In the genomic region with DNA sequence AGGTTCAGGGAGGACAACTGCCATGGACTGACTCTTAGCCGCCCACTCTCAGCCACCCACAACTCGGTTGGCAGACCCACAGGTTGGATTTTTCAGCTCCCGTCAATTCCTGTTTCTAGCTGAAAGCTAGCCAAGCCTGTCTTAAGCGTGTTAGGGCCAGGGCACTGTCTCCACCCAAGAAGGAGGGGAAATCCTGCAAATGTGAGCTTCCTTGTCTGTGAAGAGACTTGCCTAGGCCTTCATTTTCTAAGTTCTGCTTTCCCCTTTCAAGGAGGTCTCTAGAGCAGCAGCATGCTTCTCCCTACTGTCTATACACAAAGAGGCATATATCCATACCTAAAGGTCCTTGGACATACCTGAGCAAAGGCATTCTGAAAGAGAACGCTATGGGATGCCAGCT, we compare ENCODE assay signal across 10 mouse cellular contexts. TPM values are rescaled to one million over a fixed set of nuclear protein-coding genes. Genes with fewer than 3 reads are reported as not detected.
A peak's percentile ranks its signal among the peaks of the same experiment; 100 is the strongest.
DNase-seq lines count a peak whose midpoint lies in the region; ATAC-seq lines count a peak whose summit lies in the region.
"Had no signal": no experiment of that assay in that cellular context is flagged by ENCODE, and none has a peak within 500 bp of the region (broad histone marks: within the 10 kb centered on the region; RNA-seq: fewer than 3 reads in every experiment).

No protein-coding gene starts in this region.

- no peaks in the 10 kb centered on the region for H3K9me3 ChIP-seq in forebrain, embryonic 12.5 days
- no peaks in the 10 kb centered on the region for H3K9me3 ChIP-seq in forebrain, embryonic 10.5 days
- H3K9me3 ChIP-seq in neural tube, embryonic 11.5 days (ENCODE audit: control insufficient read depth, low read length), result no peaks in the 10 kb centered on the region
- H3K9me3 ChIP-seq: heart, embryonic 10.5 days had no signal

- peaks cover 7% of the 10 kb centered on the region; the same call in 1 of the 2 replicates for H3K36me3 ChIP-seq in forebrain, embryonic 12.5 days (replicated peaks)
- H3K36me3 ChIP-seq in forebrain, embryonic 10.5 days (replicated peaks), result peaks cover 19% of the 10 kb centered on the region
- H3K36me3 ChIP-seq in neural tube, embryonic 11.5 days (ENCODE audit: control insufficient read depth, insufficient read depth, low read length), result no peaks in the 10 kb centered on the region
- H3K36me3 ChIP-seq: heart, embryonic 10.5 days had no signal

- no peak for DNase-seq in forebrain, embryonic 10.5 days (ENCODE audit: extremely low spot score, low spot score)
- DNase-seq in neural tube, embryonic 11.5 days (ENCODE audit: low spot score), result no peak
- DNase-seq in neural tube, embryonic 10.5 days (ENCODE audit: extremely low spot score, low spot score), result no peak
- DNase-seq in embryo, embryonic 11 days, result no peak
- DNase-seq in c-Kit-positive CD71-positive TER-119-positive erythroid progenitor cells, embryonic 14.5 days (ENCODE audit: low spot score), result no peak
- no peak for DNase-seq in retina, postnatal 1 day
- DNase-seq: lung, postnatal 14 days had no signal

- H3K4me3 ChIP-seq in forebrain, embryonic 12.5 days (replicated peaks), result peak overlapping the region; percentile 51; the same call in 1 of the 2 replicates
- no peak overlapping the region for H3K4me3 ChIP-seq in forebrain, embryonic 10.5 days
- no peak overlapping the region for H3K4me3 ChIP-seq in neural tube, embryonic 11.5 days (ENCODE audit: low read depth, low read length)

- peak overlapping the region; percentile 29; the same call in 1 of the 2 replicates for H3K9ac ChIP-seq in forebrain, embryonic 12.5 days
- H3K9ac ChIP-seq in neural tube, embryonic 11.5 days (ENCODE audit: low read length), result no peak overlapping the region

- H3K4me2 ChIP-seq in forebrain, embryonic 12.5 days, result peak overlapping the region; percentile 47
- peak overlapping the region; percentile 40 for H3K4me2 ChIP-seq in neural tube, embryonic 11.5 days (ENCODE audit: low read depth)

- H3K27ac ChIP-seq in forebrain, embryonic 12.5 days, result no peak overlapping the region
- no peak overlapping the region for H3K27ac ChIP-seq in forebrain, embryonic 10.5 days
- H3K27ac ChIP-seq in neural tube, embryonic 11.5 days (ENCODE audit: low read depth, low read length), result no peak overlapping the region
- H3K27ac ChIP-seq: heart, embryonic 10.5 days had no signal

- WGBS in forebrain, embryonic 12.5 days, result 90% methylated on average over 5 of the region's 5 CpGs
- 93% methylated on average over 5 of the region's 5 CpGs for WGBS in forebrain, embryonic 10.5 days
- WGBS in neural tube, embryonic 11.5 days, result 93% methylated on average over 5 of the region's 5 CpGs

- H3K4me1 ChIP-seq in forebrain, embryonic 12.5 days, result no peaks in the 10 kb centered on the region
- peaks cover 8% of the 10 kb centered on the region for H3K4me1 ChIP-seq in forebrain, embryonic 10.5 days
- H3K4me1 ChIP-seq in neural tube, embryonic 11.5 days (ENCODE audit: control insufficient read depth, insufficient read depth, low read length), result no peaks in the 10 kb centered on the region
- H3K4me1 ChIP-seq: heart, embryonic 10.5 days had no signal

- no peak for ATAC-seq in forebrain, embryonic 12.5 days (ENCODE audit: low FRiP score)
- no peak for ATAC-seq in neural tube, embryonic 11.5 days (ENCODE audit: insufficient read depth, low FRiP score, low TSS enrichment)
- ATAC-seq in megakaryocyte progenitor cell, adult 5-6 weeks (replicated peaks; ENCODE audit: poor library complexity), result peak; percentile 27; the same call in 1 of the 2 replicates

- H3K27me3 ChIP-seq in forebrain, embryonic 12.5 days, result no peaks in the 10 kb centered on the region
- H3K27me3 ChIP-seq in forebrain, embryonic 10.5 days (ENCODE audit: poor library complexity, severe bottlenecking), result no peaks in the 10 kb centered on the region
- no peaks in the 10 kb centered on the region for H3K27me3 ChIP-seq in neural tube, embryonic 11.5 days (ENCODE audit: control insufficient read depth, insufficient read depth, low read length)

RNA-seq across cellular contexts. Expression of gene Ids, which starts 1.4 kb away (rescaled TPM):
- 5.4 and 5.5 TPM in 2 replicates for polyA plus RNA-seq in forebrain, embryonic 12.5 days (2016; fragmentation: Nextera tagmentation; extraction: Ambion mirVana)
- 1.6 and 1.9 TPM in 2 replicates for polyA plus RNA-seq in forebrain, embryonic 10.5 days (2016; fragmentation: Nextera tagmentation; extraction: Ambion mirVana)
- polyA plus RNA-seq in neural tube, embryonic 11.5 days (2014; fragmentation: Nextera tagmentation; extraction: Ambion mirVana), result 4.5 and 4.7 TPM in 2 replicates
- total RNA-seq in megakaryocyte progenitor cell, adult 5-6 weeks (2015), result 16.8 and 17.6 TPM in 2 replicates
- total RNA-seq in megakaryocyte progenitor cell, adult 5-6 weeks (2017), result 3.0 and 4.3 TPM in 2 replicates

RNA-seq across cellular contexts. Expression of gene 1110012L19Rik, which starts 22.2 kb away (rescaled TPM):
- polyA plus RNA-seq in forebrain, embryonic 12.5 days (2016; fragmentation: Nextera tagmentation; extraction: Ambion mirVana), result 27.0 and 30.7 TPM in 2 replicates
- 25.8 and 27.2 TPM in 2 replicates for polyA plus RNA-seq in forebrain, embryonic 10.5 days (2016; fragmentation: Nextera tagmentation; extraction: Ambion mirVana)
- 26.1 and 30.0 TPM in 2 replicates for polyA plus RNA-seq in neural tube, embryonic 11.5 days (2014; fragmentation: Nextera tagmentation; extraction: Ambion mirVana)
- total RNA-seq in megakaryocyte progenitor cell, adult 5-6 weeks (2015), result 13.6 and 22.1 TPM in 2 replicates
- 25.6 and 26.7 TPM in 2 replicates for total RNA-seq in megakaryocyte progenitor cell, adult 5-6 weeks (2017)
